Mouse (Mus musculus) stomach, embryonic 16.5 days (tissue): ENCODE measurements at regions not wholly inside any gene's neighbourhood (a gene's known extent, or its start where the extent isn't known, plus 50 kb on each side); places are given as distances from the start of the nearest gene placed in this dataset.

ENCODE experiments used
- ATAC-seq: fragments of 200-750 bp; cut with Nextera tagmentation; 2 replicates; pipeline ENCODE4 v1.8.0; 2017; ENCODE audit warnings: moderate number of reproducible peaks, moderate TSS enrichment; ENCODE audit not compliant: insufficient read depth, low FRiP score
- H3K27ac ChIP-seq: fragments of 300-500 bp; sonication (generic); 2 replicates; pipeline ENCODE4 v1.5.1; 2014; ENCODE audit warnings: low read length
- H3K27me3 ChIP-seq: fragments of 300-500 bp; sonication (generic); 2 replicates; pipeline ENCODE4 v1.6.1; 2014; ENCODE audit warnings: low read length, control low read depth, mixed read lengths; ENCODE audit not compliant: control insufficient read depth, insufficient read depth
- H3K36me3 ChIP-seq: fragments of 300-500 bp; sonication (generic); 2 replicates; pipeline ENCODE4 v1.6.1; 2014; ENCODE audit warnings: low read length; ENCODE audit not compliant: control insufficient read depth, insufficient read depth
- H3K4me1 ChIP-seq: fragments of 300-500 bp; sonication (generic); 2 replicates; pipeline ENCODE4 v1.6.1; 2014; ENCODE audit warnings: low read length, control low read depth, mixed read lengths; ENCODE audit not compliant: control insufficient read depth, insufficient read depth
- H3K4me2 ChIP-seq: fragments of 300-500 bp; sonication (generic); 2 replicates; pipeline ENCODE4 v1.6.1; 2014; ENCODE audit warnings: low read depth, low read length, mixed read lengths
- H3K4me3 ChIP-seq: fragments of 300-500 bp; sonication (generic); replicated peaks from 2 replicates; pipeline ENCODE4 v1.5.1; 2014; ENCODE audit warnings: mild to moderate bottlenecking, low read length
- H3K9ac ChIP-seq: fragments of 300-500 bp; sonication (generic); 2 replicates; pipeline ENCODE4 v1.6.1; 2014; ENCODE audit warnings: low read length
- H3K9me3 ChIP-seq: fragments of 300-500 bp; sonication (generic); replicated peaks from 2 replicates; pipeline ENCODE4 v1.6.1; 2016; ENCODE audit warnings: low read length, control low read depth; ENCODE audit not compliant: control insufficient read depth
- WGBS: fragments of 180-500 bp; shearing (Covaris S2); extraction: QIAGEN DNeasy Blood & Tissue Kit; methylation state at CpG from one replicate; pipeline ENCODE4 v1.1.7; 2014; 5-methylcytosine and 5-hydroxymethylcytosine counted together

GRCm38 (mm10) chr19:37821671-37822190 is 124.1 kb downstream of the Cyp26a1 start:
- Histone ChIP-seq H3K4me1 (no peaks in the 10 kb centered on the region), H3K36me3 (no peaks in the 10 kb centered on the region), H3K27ac (no peak overlapping the region), H3K4me2 (no peak overlapping the region), H3K9ac (no peak overlapping the region), H3K9me3 (no peaks in the 10 kb centered on the region), H3K27me3 (no peaks in the 10 kb centered on the region), H3K4me3 (no peak overlapping the region)
- no peak for ATAC-seq
- WGBS: 78% methylated on average over 3 of the region's 3 CpGs

- Histone ChIP-seq H3K9ac (no peak overlapping the region), H3K27me3 (no peaks in the 10 kb centered on the region), H3K4me2 (no peak overlapping the region), H3K9me3 (no peaks in the 10 kb centered on the region), H3K4me3 (no peak overlapping the region), H3K36me3 (no peaks in the 10 kb centered on the region), H3K27ac (no peak overlapping the region), H3K4me1 (no peaks in the 10 kb centered on the region)
- ATAC-seq: no peak
- WGBS: 76% methylated on average over 5 of the region's 5 CpGs
These were observed 126.6 kb downstream of the Cyp26a1 start for GRCm38 (mm10) chr19:37824155-37824554.

GRCm38 (mm10) chr19:37831406-37831805 is 133.8 kb downstream of the Cyp26a1 start:
- Histone ChIP-seq H3K9me3 (no peaks in the 10 kb centered on the region), H3K27me3 (no peaks in the 10 kb centered on the region), H3K9ac (no peak overlapping the region), H3K36me3 (no peaks in the 10 kb centered on the region), H3K4me1 (no peaks in the 10 kb centered on the region), H3K4me3 (no peak overlapping the region), H3K27ac (no peak overlapping the region), H3K4me2 (no peak overlapping the region)
- ATAC-seq: no peak

- Histone ChIP-seq H3K4me2 (no peak overlapping the region), H3K27me3 (no peaks in the 10 kb centered on the region), H3K4me1 (no peaks in the 10 kb centered on the region), H3K9me3 (no peaks in the 10 kb centered on the region), H3K27ac (no peak overlapping the region), H3K36me3 (no peaks in the 10 kb centered on the region), H3K4me3 (no peak overlapping the region), H3K9ac (no peak overlapping the region)
- no peak for ATAC-seq
- WGBS: 48% methylated on average over 5 of the region's 5 CpGs
These were observed 139.3 kb downstream of the Cyp26a1 start for GRCm38 (mm10) chr19:37836900-37837299.
